Mouse (Mus musculus): ENCODE results near the gene Olfr807. TPM values are rescaled to one million over a fixed set of nuclear protein-coding genes. Genes with fewer than 3 reads are reported as not detected.

The Olfr807 gene
- polyA plus RNA-seq (2015; fragmentation: Nextera tagmentation; extraction: Ambion mirVana), result not detected in 2 replicates

DNA sequence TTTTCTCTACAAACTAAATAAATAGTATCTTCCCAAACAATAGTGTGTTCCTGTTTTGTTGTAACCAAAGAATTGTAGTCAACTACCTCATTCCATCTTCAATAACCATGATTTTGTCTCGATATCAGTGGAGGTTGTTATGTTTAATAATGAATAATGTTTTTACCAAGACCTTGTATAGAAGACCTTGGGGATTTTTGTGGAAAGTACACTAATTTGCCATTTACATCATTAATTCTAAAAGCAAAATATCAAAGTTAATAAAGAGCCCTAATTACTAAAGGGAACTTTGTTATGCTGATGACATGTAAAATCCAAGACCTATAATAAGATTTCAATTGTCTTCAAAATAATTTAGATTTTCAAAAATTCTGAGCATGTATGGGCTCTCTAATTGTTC is at the start of gene Olfr807:
Olfr807 (minus strand) TSS at position 101 of the 400 bp plus-strand sequence.
- Histone ChIP-seq H3K9ac (ENCODE audit: low read depth, low read length) (no peak within 1 kb of the TSS), H3K4me1 (ENCODE audit: control insufficient read depth, low read depth, low read length) (no peaks in the 10 kb centered on the region), H3K36me3 (ENCODE audit: control insufficient read depth, insufficient read depth) (no peaks in the 10 kb centered on the region), H3K27me3 (ENCODE audit: control insufficient read depth, insufficient read depth, low read depth, low read length) (no peaks in the 10 kb centered on the region), H3K9me3 (replicated peaks; ENCODE audit: control insufficient read depth, low read length) (no peaks in the 10 kb centered on the region), H3K4me2 (ENCODE audit: low read depth, low read length) (no peak within 1 kb of the TSS), H3K4me3 (ENCODE audit: low read depth, low read length) (no peak within 1 kb of the TSS), H3K27ac (ENCODE audit: low read length) (no peak within 1 kb of the TSS)
- WGBS (ENCODE audit: insufficient replicate concordance), result 53% methylated on average over 1 of the region's 1 CpGs
- no peak for ATAC-seq (ENCODE audit: low read depth)

DNA sequence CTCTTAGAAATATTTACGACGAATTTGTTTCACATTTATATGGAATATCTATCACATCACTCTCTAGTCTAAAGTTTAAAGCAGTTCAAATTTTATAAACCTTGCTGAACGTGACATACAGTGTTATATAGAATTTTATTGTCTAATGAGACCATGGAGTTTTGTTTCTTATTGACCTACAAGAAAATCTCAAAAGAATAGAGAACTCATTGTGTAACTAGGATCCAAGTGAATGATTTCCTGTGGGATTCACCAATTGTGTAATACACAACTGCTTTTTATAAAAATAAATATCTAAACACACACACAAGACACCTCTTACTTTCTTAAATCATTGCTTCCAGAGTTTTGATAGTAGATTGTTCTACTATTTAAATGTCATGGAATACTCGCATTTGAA is 46.7 kb upstream of the Olfr807 start, which contains the start of gene Olfr811:
Olfr811 (minus strand) TSS at position 101 of the 400 bp plus-strand sequence.
- Histone ChIP-seq H3K36me3 (ENCODE audit: control insufficient read depth, insufficient read depth) (no peaks in the 10 kb centered on the region), H3K27me3 (ENCODE audit: control insufficient read depth, insufficient read depth, low read depth, low read length) (no peaks in the 10 kb centered on the region), H3K4me1 (ENCODE audit: control insufficient read depth, low read depth, low read length) (no peaks in the 10 kb centered on the region), H3K27ac (ENCODE audit: low read length) (no peak within 1 kb of the TSS), H3K9ac (ENCODE audit: low read depth, low read length) (no peak within 1 kb of the TSS), H3K9me3 (replicated peaks; ENCODE audit: control insufficient read depth, low read length) (no peaks in the 10 kb centered on the region), H3K4me2 (ENCODE audit: low read depth, low read length) (no peak within 1 kb of the TSS), H3K4me3 (ENCODE audit: low read depth, low read length) (no peak within 1 kb of the TSS)
- no peak for ATAC-seq (ENCODE audit: low read depth)
- 56% methylated on average over 4 of the region's 4 CpGs for WGBS (ENCODE audit: insufficient replicate concordance)

- H3K4me2 ChIP-seq (ENCODE audit: low read depth, low read length), result no peak within 1 kb of the TSS
- no peaks in the 10 kb centered on the region for H3K27me3 ChIP-seq (ENCODE audit: control insufficient read depth, insufficient read depth, low read depth, low read length)
- no peak within 1 kb of the TSS for H3K27ac ChIP-seq (ENCODE audit: low read length)
- H3K4me3 ChIP-seq (ENCODE audit: low read depth, low read length), result no peak within 1 kb of the TSS
- no peaks in the 10 kb centered on the region for H3K4me1 ChIP-seq (ENCODE audit: control insufficient read depth, low read depth, low read length)
- H3K9me3 ChIP-seq (replicated peaks; ENCODE audit: control insufficient read depth, low read length), result no peaks in the 10 kb centered on the region
- no peak within 1 kb of the TSS for H3K9ac ChIP-seq (ENCODE audit: low read depth, low read length)
- ATAC-seq (ENCODE audit: low read depth), result no peak
- H3K36me3 ChIP-seq (ENCODE audit: control insufficient read depth, insufficient read depth), result no peaks in the 10 kb centered on the region
Observed at GRCm38 (mm10) chr10:129794817-129795216, 37.2 kb upstream of the Olfr807 start, which contains the start of gene Olfr810. Gene Olfr810, minus strand, starts transcription at chr10:129794917.

- Histone ChIP-seq H3K36me3 (ENCODE audit: control insufficient read depth, insufficient read depth) (no peaks in the 10 kb centered on the region), H3K27ac (ENCODE audit: low read length) (no peak overlapping the region), H3K4me2 (ENCODE audit: low read depth, low read length) (no peak overlapping the region), H3K4me3 (ENCODE audit: low read depth, low read length) (no peak overlapping the region), H3K27me3 (ENCODE audit: control insufficient read depth, insufficient read depth, low read depth, low read length) (no peaks in the 10 kb centered on the region), H3K4me1 (ENCODE audit: control insufficient read depth, low read depth, low read length) (no peaks in the 10 kb centered on the region), H3K9me3 (replicated peaks; ENCODE audit: control insufficient read depth, low read length) (no peaks in the 10 kb centered on the region), H3K9ac (ENCODE audit: low read depth, low read length) (no peak overlapping the region)
- ATAC-seq (ENCODE audit: low read depth), result no peak
Observed at GRCm38 (mm10) chr10:129778123-129778522, 20.5 kb upstream of the Olfr807 start.

DNA sequence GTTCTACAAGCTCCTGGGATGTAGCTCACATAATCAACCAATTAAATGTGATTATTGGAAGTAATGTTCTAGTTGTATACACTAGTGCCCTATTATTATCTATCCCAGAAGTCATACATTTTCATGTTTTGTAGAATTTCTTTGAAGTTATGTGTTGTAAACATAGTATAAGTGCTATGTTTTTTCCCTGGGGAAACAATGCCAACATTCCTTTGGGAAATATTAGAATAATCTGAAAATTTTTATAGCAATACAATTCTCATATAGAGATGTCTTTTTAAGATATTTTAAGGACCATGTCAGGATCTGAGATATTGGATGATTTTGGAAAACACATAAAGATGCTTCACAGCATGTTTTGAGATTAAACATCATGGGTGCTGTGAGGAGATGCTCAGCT is 16.7 kb upstream of the Olfr807 start, which contains the start of gene Olfr809:
Olfr809 (plus strand) TSS at position 301 of the 400 bp plus-strand sequence.
- no peak within 1 kb of the TSS for H3K27ac ChIP-seq (ENCODE audit: low read length)
- H3K36me3 ChIP-seq (ENCODE audit: control insufficient read depth, insufficient read depth), result no peaks in the 10 kb centered on the region
- H3K9me3 ChIP-seq (replicated peaks; ENCODE audit: control insufficient read depth, low read length), result no peaks in the 10 kb centered on the region
- no peaks in the 10 kb centered on the region for H3K4me1 ChIP-seq (ENCODE audit: control insufficient read depth, low read depth, low read length)
- no peaks in the 10 kb centered on the region for H3K27me3 ChIP-seq (ENCODE audit: control insufficient read depth, insufficient read depth, low read depth, low read length)
- ATAC-seq (ENCODE audit: low read depth), result no peak
- H3K4me2 ChIP-seq (ENCODE audit: low read depth, low read length), result no peak within 1 kb of the TSS
- no peak within 1 kb of the TSS for H3K4me3 ChIP-seq (ENCODE audit: low read depth, low read length)
- no peak within 1 kb of the TSS for H3K9ac ChIP-seq (ENCODE audit: low read depth, low read length)

GRCm38 (mm10) chr10:129765182-129765581 is 7.6 kb upstream of the Olfr807 start, which contains the start of gene Olfr808:
Gene Olfr808, plus strand, starts transcription at chr10:129765482.
- Histone ChIP-seq H3K9me3 (replicated peaks; ENCODE audit: control insufficient read depth, low read length) (no peaks in the 10 kb centered on the region), H3K27ac (ENCODE audit: low read length) (no peak within 1 kb of the TSS), H3K4me2 (ENCODE audit: low read depth, low read length) (no peak within 1 kb of the TSS), H3K36me3 (ENCODE audit: control insufficient read depth, insufficient read depth) (no peaks in the 10 kb centered on the region), H3K4me3 (ENCODE audit: low read depth, low read length) (no peak within 1 kb of the TSS), H3K9ac (ENCODE audit: low read depth, low read length) (no peak within 1 kb of the TSS), H3K27me3 (ENCODE audit: control insufficient read depth, insufficient read depth, low read depth, low read length) (no peaks in the 10 kb centered on the region), H3K4me1 (ENCODE audit: control insufficient read depth, low read depth, low read length) (no peaks in the 10 kb centered on the region)
- 61% methylated on average over 1 of the region's 1 CpGs for WGBS (ENCODE audit: insufficient replicate concordance)
- no peak for ATAC-seq (ENCODE audit: low read depth)

GRCm38 (mm10) chr10:129741821-129742220 is 15.8 kb downstream of the Olfr807 start, which contains the start of gene Olfr806:
Gene Olfr806, minus strand, starts transcription at chr10:129741921.
- Histone ChIP-seq H3K4me2 (ENCODE audit: low read depth, low read length) (no peak within 1 kb of the TSS), H3K9ac (ENCODE audit: low read depth, low read length) (no peak within 1 kb of the TSS), H3K9me3 (replicated peaks; ENCODE audit: control insufficient read depth, low read length) (no peaks in the 10 kb centered on the region), H3K4me1 (ENCODE audit: control insufficient read depth, low read depth, low read length) (no peaks in the 10 kb centered on the region), H3K36me3 (ENCODE audit: control insufficient read depth, insufficient read depth) (no peaks in the 10 kb centered on the region), H3K27ac (ENCODE audit: low read length) (no peak within 1 kb of the TSS), H3K27me3 (ENCODE audit: control insufficient read depth, insufficient read depth, low read depth, low read length) (no peaks in the 10 kb centered on the region), H3K4me3 (ENCODE audit: low read depth, low read length) (no peak within 1 kb of the TSS)
- no peak for ATAC-seq (ENCODE audit: low read depth)

DNA sequence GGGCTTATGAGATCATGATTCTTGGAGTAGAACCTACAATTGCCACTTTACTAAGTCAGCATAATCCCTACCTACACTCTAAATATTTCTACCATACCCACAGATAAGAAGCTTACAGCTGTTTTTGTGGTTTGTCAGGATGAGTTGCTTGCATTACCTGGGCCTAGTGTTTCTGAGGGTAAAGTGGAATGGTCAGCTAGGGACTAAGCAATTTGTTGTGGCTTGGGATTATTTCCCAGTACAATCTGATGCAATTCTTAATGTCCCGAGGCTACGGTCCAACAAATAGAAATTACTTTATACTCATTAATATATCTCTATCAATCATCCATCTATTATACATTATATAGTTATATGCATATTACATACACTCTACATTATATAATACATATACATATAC is 28.3 kb downstream of the Olfr807 start, which contains the start of gene Olfr805:
Olfr805 (minus strand) TSS at position 101 of the 400 bp plus-strand sequence.
- no peaks in the 10 kb centered on the region for H3K36me3 ChIP-seq (ENCODE audit: control insufficient read depth, insufficient read depth)
- no peaks in the 10 kb centered on the region for H3K4me1 ChIP-seq (ENCODE audit: control insufficient read depth, low read depth, low read length)
- no peaks in the 10 kb centered on the region for H3K9me3 ChIP-seq (replicated peaks; ENCODE audit: control insufficient read depth, low read length)
- 77% methylated on average over 2 of the region's 2 CpGs for WGBS (ENCODE audit: insufficient replicate concordance)
- no peak within 1 kb of the TSS for H3K27ac ChIP-seq (ENCODE audit: low read length)
- ATAC-seq (ENCODE audit: low read depth), result no peak
- no peak within 1 kb of the TSS for H3K4me3 ChIP-seq (ENCODE audit: low read depth, low read length)
- no peaks in the 10 kb centered on the region for H3K27me3 ChIP-seq (ENCODE audit: control insufficient read depth, insufficient read depth, low read depth, low read length)
- no peak within 1 kb of the TSS for H3K4me2 ChIP-seq (ENCODE audit: low read depth, low read length)
- H3K9ac ChIP-seq (ENCODE audit: low read depth, low read length), result no peak within 1 kb of the TSS

Measured in liver, embryonic 16.5 days (tissue).